Mouse (Mus musculus): ENCODE data around the gene Plekho1.

DNA sequence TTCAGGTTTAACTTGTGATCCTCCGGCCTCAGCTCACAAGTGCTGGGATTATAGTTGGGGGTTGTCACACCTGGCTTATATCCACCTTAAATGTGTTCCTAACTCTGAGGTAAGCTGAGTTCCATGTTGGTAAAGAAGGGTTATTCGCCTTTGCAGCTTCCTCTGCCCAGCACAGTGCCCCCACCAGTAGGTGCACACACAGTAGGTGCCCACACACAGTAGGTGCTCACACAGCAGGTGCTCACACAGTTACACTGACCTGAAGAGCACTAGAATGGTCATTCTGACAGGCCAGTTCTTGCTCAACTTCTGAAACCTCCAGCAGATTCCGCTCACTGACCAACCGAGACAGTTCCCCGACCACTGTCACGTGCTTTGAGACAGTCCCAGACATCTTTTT lies 45.3 kb upstream of the Plekho1 start:
- TF ChIP-seq CTCF (IDR thresholded peaks at IDR 0.05; ENCODE audit: low read depth) (no peak), EP300 (optimal IDR thresholded peaks at IDR 0.05) (no peak)
